Comparison of ENCODE assay signal across 21 mouse cellular contexts in the genomic region with DNA sequence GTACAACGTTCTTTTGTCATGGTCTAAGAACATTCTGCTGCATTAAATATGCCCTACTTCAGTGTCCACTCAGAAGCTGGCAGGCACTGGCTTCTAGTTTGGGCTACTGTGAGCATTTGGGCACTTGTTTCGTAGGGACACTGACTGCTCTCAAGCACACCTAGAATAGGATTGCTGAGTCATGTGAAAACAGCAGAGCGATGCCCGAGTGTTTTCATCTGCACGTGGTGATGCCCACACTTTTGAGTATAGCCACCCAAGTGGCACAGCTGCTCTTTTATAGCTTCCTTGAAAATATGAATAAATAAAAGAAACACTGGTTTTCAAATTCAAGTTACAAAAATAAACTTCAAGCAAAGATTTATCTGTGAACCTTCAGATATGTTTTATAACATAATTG. TPM values are rescaled to one million over a fixed set of nuclear protein-coding genes. Genes with fewer than 3 reads are reported as not detected.
"Had no signal": no experiment of that assay in that cellular context is flagged by ENCODE, and none has a peak within 500 bp of the region (broad histone marks: within the 10 kb centered on the region; RNA-seq: fewer than 3 reads in every experiment).

No protein-coding gene starts in this region.

- DNase-seq: kidney, adult 8-10 months; kidney, postnatal 36 days; liver; liver, embryonic 13.5 days; liver, postnatal 0 days; lung, postnatal 14 days; right cerebral cortex, postnatal 25 days; thymus, adult 18-20 months; thymus, postnatal 25 days had no signal

- H3K4me3 ChIP-seq: limb, embryonic 12.5 days; liver, embryonic 13.5 days; lung, embryonic 15.5 days; megakaryocyte, embryonic 14.5 days; midbrain, embryonic 15.5 days; neural tube, embryonic 12.5 days had no signal

- ATAC-seq: inflammation-experienced regulatory T-cells, adult 6 months; intestine, postnatal 0 days; liver, postnatal 0 days; midbrain, embryonic 15.5 days had no signal

- H3K4me1 ChIP-seq: liver, embryonic 13.5 days; lung, embryonic 15.5 days; megakaryocyte, embryonic 14.5 days; neural tube, embryonic 12.5 days had no signal

- H3K27ac ChIP-seq: kidney, postnatal 0 days; limb, embryonic 12.5 days; liver, embryonic 13.5 days; lung, embryonic 15.5 days; macrophage; midbrain, embryonic 15.5 days; neural tube, embryonic 12.5 days; stomach, postnatal 0 days had no signal

- H3K27me3 ChIP-seq: limb, embryonic 12.5 days; liver, embryonic 13.5 days; lung, embryonic 15.5 days; midbrain, embryonic 15.5 days; neural tube, embryonic 12.5 days had no signal

- H3K9me3 ChIP-seq: limb, embryonic 12.5 days; liver, embryonic 13.5 days; lung, embryonic 15.5 days; megakaryocyte, embryonic 14.5 days; midbrain, embryonic 15.5 days; neural tube, embryonic 12.5 days had no signal

- H3K9ac ChIP-seq: limb, embryonic 12.5 days; liver, embryonic 13.5 days; liver, postnatal 0 days; lung, embryonic 15.5 days; midbrain, embryonic 15.5 days; neural tube, embryonic 12.5 days had no signal

- H3K4me2 ChIP-seq: limb, embryonic 12.5 days; liver, embryonic 13.5 days; lung, embryonic 15.5 days; midbrain, embryonic 11.5 days; midbrain, embryonic 15.5 days; neural tube, embryonic 12.5 days had no signal

RNA-seq across cellular contexts. Expression of a gene that starts 56.8 kb away (rescaled TPM):
- total RNA-seq: neutrophil, adult 5-6 weeks had no signal
